ENCODE assay signal across 8 mouse cellular contexts in genomic region chrX:18163917-18164624, GRCm38 (mm10). TPM values are rescaled to one million over a fixed set of nuclear protein-coding genes. Genes with fewer than 3 reads are reported as not detected.
DNase-seq lines count a peak whose midpoint lies in the region; ATAC-seq and TF ChIP-seq lines count a peak whose summit lies in the region.
"Had no signal": no experiment of that assay in that cellular context is flagged by ENCODE, and none has a peak within 500 bp of the region (broad histone marks: within the 10 kb centered on the region; RNA-seq: fewer than 3 reads in every experiment).

No protein-coding gene starts in this region.

- no peak for TF ChIP-seq RAD21 in CH12.LX (IDR thresholded peaks at IDR 0.05; ENCODE audit: low read depth, low read length)

- intact Hi-C loops in left cerebral cortex, postnatal 4 days (cut with DNase I) = loop anchor here (10.0 kb wide), 2 partner anchors 91 to 609 kb away; no protein-coding TSS in a partner anchor

- no peak for TF ChIP-seq CTCF in CH12.LX (conservative IDR thresholded peaks at IDR 0.05 in 1 of 2, IDR thresholded peaks at IDR 0.05 in 1 of 2; ENCODE audit: low read depth in 2 of 2, low read length in 2 of 2)

- dilution Hi-C loops in CH12.LX (cut with MboI; ENCODE audit: extremely low pct_ligation_motif_present, extremely low pct_unique_long_range_greater_than_20kb, low sequenced_read_pairs) = no loop called here

- H3K27ac ChIP-seq in CH12.LX (ENCODE audit: insufficient read depth, low read depth) = peak overlapping the region; percentile 83; the same call in 1 of the 2 replicates
- peak overlapping the region; percentile 98; the same call in 1 of the 2 replicates for H3K27ac ChIP-seq in embryonic facial prominence, embryonic 13.5 days

- H3K4me2 ChIP-seq in CH12.LX (ENCODE audit: insufficient read depth, low read depth, poor library complexity, severe bottlenecking) = no peak overlapping the region; the same call in 1 of the 2 replicates
- H3K4me2 ChIP-seq in embryonic facial prominence, embryonic 13.5 days = peak overlapping the region; percentile 59

- H3K4me1 ChIP-seq in CH12.LX (ENCODE audit: control insufficient read depth in 1 of 2, insufficient read depth in 2 of 2) = no peaks in the 10 kb centered on the region
- no peaks in the 10 kb centered on the region for H3K4me1 ChIP-seq in embryonic facial prominence, embryonic 13.5 days

- 3% methylated on average over 10 of the region's 10 CpGs for WGBS in embryonic facial prominence, embryonic 13.5 days

- DNase-seq in CH12.LX (ENCODE audit: extremely low read depth) = no peak
- peak; percentile 23 for DNase-seq in T-cell, adult 2 months (ENCODE audit: low spot score)
- DNase-seq in heart, postnatal 4 days = peak; percentile 35
- DNase-seq in left cerebral cortex, postnatal 4 days = peak; percentile 1
- peak; percentile 43 for DNase-seq in splenic B cell, adult 2 months (ENCODE audit: low read depth, low spot score)

- TF ChIP-seq EP300 in CH12.LX (IDR thresholded peaks at IDR 0.05; ENCODE audit: low read length) = no peak

- in situ Hi-C loops in CH12.LX (cut with MboI; ENCODE audit: low pct_ligation_motif_present, low pct_unique_long_range_greater_than_20kb, low sequenced_read_pairs) = no loop called here

- no peaks in the 10 kb centered on the region for H3K36me3 ChIP-seq in CH12.LX (replicated peaks in 1 of 2; ENCODE audit: control insufficient read depth in 1 of 2, insufficient read depth in 1 of 2, low read length in 1 of 2)
- no peaks in the 10 kb centered on the region for H3K36me3 ChIP-seq in embryonic facial prominence, embryonic 13.5 days
- no peaks in the 10 kb centered on the region for H3K36me3 ChIP-seq in splenic B cell, adult 2 months (ENCODE audit: control insufficient read depth, insufficient read depth, low read length, poor library complexity, severe bottlenecking)

- H3K4me3 ChIP-seq in CH12.LX (replicated peaks in 1 of 3; ENCODE audit: low read depth in 2 of 3, low read length in 2 of 3, poor library complexity in 1 of 3) = peak overlapping the region; percentile 70 to 91 (median 82)
- H3K4me3 ChIP-seq in embryonic facial prominence, embryonic 13.5 days = peak overlapping the region; percentile 73

- H3K27me3 ChIP-seq in CH12.LX (replicated peaks) = no peaks in the 10 kb centered on the region
- no peaks in the 10 kb centered on the region for H3K27me3 ChIP-seq in embryonic facial prominence, embryonic 13.5 days
- H3K27me3 ChIP-seq in splenic B cell, adult 2 months (ENCODE audit: control insufficient read depth, insufficient read depth, low read length, poor library complexity, severe bottlenecking) = no peaks in the 10 kb centered on the region

- H3K9me3 ChIP-seq in CH12.LX (replicated peaks; ENCODE audit: low read length) = no peaks in the 10 kb centered on the region
- H3K9me3 ChIP-seq in embryonic facial prominence, embryonic 13.5 days = no peaks in the 10 kb centered on the region

- TF ChIP-seq POLR2A in CH12.LX (IDR thresholded peaks at IDR 0.05; ENCODE audit: low read depth, low read length) = no peak

- ATAC-seq in embryonic facial prominence, embryonic 13.5 days (ENCODE audit: insufficient number of reproducible peaks, insufficient read depth, low FRiP score, low TSS enrichment, low read depth) = no peak
- peak; percentile 45 for ATAC-seq in megakaryocyte-erythroid progenitor cell, adult 5-6 weeks (replicated peaks; ENCODE audit: low FRiP score, low TSS enrichment, poor library complexity, severe bottlenecking)

- H3K9ac ChIP-seq in CH12.LX (ENCODE audit: insufficient read depth, low read depth) = peak overlapping the region; percentile 68
- H3K9ac ChIP-seq in embryonic facial prominence, embryonic 13.5 days = peak overlapping the region; percentile 96

- H3K79me2 ChIP-seq in CH12.LX (replicated peaks; ENCODE audit: control insufficient read depth, extremely low read depth, insufficient read depth, poor library complexity, severe bottlenecking) = peaks cover 25% of the 10 kb centered on the region

TF ChIP-seq in CH12.LX, 34 proteins besides CTCF, POLR2A, EP300 and RAD21:
- no peak for TF ChIP-seq MEF2A (IDR thresholded peaks at IDR 0.05; ENCODE audit: borderline replicate concordance, low read depth, low read length)
- TF ChIP-seq CHD1 (IDR thresholded peaks at IDR 0.05; ENCODE audit: low read depth, low read length) = peak; percentile 57; the same call in 1 of the 2 replicates
- no peak for TF ChIP-seq JUN (IDR thresholded peaks at IDR 0.05; ENCODE audit: insufficient read depth, low read depth, low read length)
- 0 out of 2 replicates have a peak, but pooled peaks have one; percentile 26 for TF ChIP-seq TCF12 (IDR thresholded peaks at IDR 0.05; ENCODE audit: low read depth, low read length)
- TF ChIP-seq MAFK (IDR thresholded peaks at IDR 0.05; ENCODE audit: insufficient replicate concordance, low read length) = no peak
- peak; percentile 34; the same call in 1 of the 2 replicates for TF ChIP-seq SIN3A (IDR thresholded peaks at IDR 0.05; ENCODE audit: low read length)
- no peak for TF ChIP-seq PAX5 (IDR thresholded peaks at IDR 0.05; ENCODE audit: low read length)
- TF ChIP-seq NRF1 (IDR thresholded peaks at IDR 0.05; ENCODE audit: low read depth, low read length) = peak; percentile 40; the same call in 1 of the 2 replicates
- no peak for TF ChIP-seq SMC3 (IDR thresholded peaks at IDR 0.05; ENCODE audit: low read depth, low read length)
- TF ChIP-seq NELFE (IDR thresholded peaks at IDR 0.05; ENCODE audit: low read depth, low read length) = no peak

RNA-seq across cellular contexts. Expression of gene Kdm6a, which starts 1.7 kb away (rescaled TPM):
- total RNA-seq in CH12.LX (2012; rRNA removed) (12.5 and 17.6 TPM in 2 replicates), CH12.LX (2014; rRNA removed) (24.2 and 24.5 TPM in 2 replicates)
- polyA plus RNA-seq in CH12.LX (2012; ENCODE audit: insufficient read length, low read depth) = 17.0 and 21.0 TPM in 2 replicates
- polyA plus RNA-seq in embryonic facial prominence, embryonic 13.5 days (2015; fragmentation: Nextera tagmentation; extraction: Ambion mirVana) = 24.2 and 26.5 TPM in 2 replicates
- total RNA-seq in heart, postnatal 4 days (2021) = 10 to 100 TPM; 30.7 to 53.3 TPM
- 10 to 100 TPM; 43.8 to 57.2 TPM for total RNA-seq in left cerebral cortex, postnatal 4 days (2021)
- 34.2 and 43.7 TPM in 2 replicates for total RNA-seq in megakaryocyte-erythroid progenitor cell, adult 5-6 weeks (2014; fragmentation: Nextera tagmentation)
- 42.2 and 50.8 TPM in 2 replicates for total RNA-seq in megakaryocyte-erythroid progenitor cell, adult 5-6 weeks (2017)

RNA-seq across cellular contexts. Expression of gene Dusp21, which starts 18.4 kb away (rescaled TPM):
- total RNA-seq in CH12.LX (2012; rRNA removed) = not detected in 2 replicates
- total RNA-seq in CH12.LX (2014; rRNA removed) = not detected in 2 replicates
- polyA plus RNA-seq in CH12.LX (2012; ENCODE audit: insufficient read length, low read depth) = not detected in 2 replicates
- polyA plus RNA-seq in embryonic facial prominence, embryonic 13.5 days (2015; fragmentation: Nextera tagmentation; extraction: Ambion mirVana) = not detected in 2 replicates
- not detected for total RNA-seq in heart, postnatal 4 days (2021)
- total RNA-seq in left cerebral cortex, postnatal 4 days (2021) = not detected
- total RNA-seq in megakaryocyte-erythroid progenitor cell, adult 5-6 weeks (2014; fragmentation: Nextera tagmentation) = not detected in 2 replicates
- total RNA-seq in megakaryocyte-erythroid progenitor cell, adult 5-6 weeks (2017) = not detected in 2 replicates
- total RNA-seq: left cerebral cortex, postnatal 36 days had no signal
